Mouse (Mus musculus): ENCODE measurements around the gene Phf21a. TPM values are rescaled to one million over a fixed set of nuclear protein-coding genes. Genes with fewer than 3 reads are reported as not detected.

Gene Phf21a
- polyA plus RNA-seq, 1 experiment from 2014 or later, result 44.1 TPM

DNA sequence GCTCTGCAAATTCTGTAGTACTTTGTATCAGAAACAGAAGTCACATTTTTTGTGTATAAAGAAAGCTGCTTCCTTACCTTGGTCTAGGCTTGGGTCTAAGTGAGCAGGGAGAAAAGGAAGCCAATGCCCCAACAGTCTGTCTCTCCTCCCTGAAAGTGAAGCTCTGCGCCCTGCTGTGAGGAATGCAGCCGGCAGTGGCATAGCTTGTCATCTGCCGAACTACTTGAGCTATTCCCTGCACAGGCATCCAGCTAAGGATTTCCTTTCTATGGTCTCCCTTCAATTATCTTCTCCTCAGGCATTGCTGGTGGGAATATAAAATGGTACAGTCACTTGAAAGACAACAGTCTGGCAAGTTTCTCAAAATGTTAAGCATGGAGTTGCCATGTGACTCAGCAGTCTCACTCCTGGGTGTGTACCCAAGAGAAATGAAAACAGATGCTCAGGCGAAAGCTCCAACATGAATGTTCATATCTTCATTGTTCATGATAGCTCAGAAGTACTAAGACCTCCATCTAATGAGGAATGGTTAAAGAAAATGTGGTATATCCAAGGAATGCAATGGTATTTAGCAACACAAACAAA is 164.5 kb downstream of the Phf21a start:
- Histone ChIP-seq H3K27ac (no peak overlapping the region; the same call in 1 of the 2 replicates), H3K4me3 (replicated peaks) (no peak overlapping the region), H3K27me3 (no peaks in the 10 kb centered on the region), H3K9me3 (no peaks in the 10 kb centered on the region), H3K9ac (no peak overlapping the region), H3K36me3 (replicated peaks) (peaks cover 10% of the 10 kb centered on the region; the same call in 1 of the 2 replicates), H3K4me2 (no peak overlapping the region), H3K4me1 (no peaks in the 10 kb centered on the region)
- ATAC-seq (ENCODE audit: low FRiP score), result no peak
- WGBS, result 57% methylated on average over 4 of the region's 4 CpGs

- Histone ChIP-seq H3K36me3 (replicated peaks) (peaks cover 10% of the 10 kb centered on the region), H3K9me3 (no peaks in the 10 kb centered on the region), H3K27me3 (no peaks in the 10 kb centered on the region), H3K4me1 (no peaks in the 10 kb centered on the region), H3K4me3 (replicated peaks) (no peak overlapping the region), H3K4me2 (no peak overlapping the region), H3K27ac (no peak overlapping the region), H3K9ac (no peak overlapping the region)
- 90% methylated on average over 2 of the region's 2 CpGs for WGBS
- no peak for ATAC-seq (ENCODE audit: low FRiP score)
Measured at GRCm38 (mm10) chr2:92259924-92260323, 167.0 kb downstream of the Phf21a start.

DNA sequence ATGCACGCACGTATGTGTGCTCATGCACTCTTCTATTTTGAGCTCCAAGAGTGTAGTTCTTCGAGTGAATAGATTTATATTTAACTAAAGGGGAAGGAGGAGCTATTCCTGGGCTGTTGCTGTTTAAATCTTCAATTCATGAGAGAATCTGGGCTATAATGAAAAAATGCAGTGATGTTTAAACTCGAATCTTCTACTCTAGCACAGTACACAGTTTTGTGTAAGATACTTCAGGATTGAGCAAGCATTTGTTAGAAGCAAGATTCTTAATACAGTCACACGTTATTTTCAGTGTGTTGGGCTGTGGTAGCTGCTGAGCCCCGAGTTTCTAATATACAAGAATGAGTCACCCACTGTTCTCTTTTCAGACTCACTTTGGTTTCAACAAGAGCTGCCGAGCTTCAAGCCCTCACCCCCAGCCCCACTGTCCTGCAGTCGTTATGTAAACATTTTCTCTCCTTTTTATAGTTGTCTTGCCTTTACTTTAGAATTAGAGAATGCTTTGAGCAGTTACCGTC is 173.2 kb downstream of the Phf21a start:
- H3K27ac ChIP-seq, result no peak overlapping the region
- peaks cover 6% of the 10 kb centered on the region for H3K36me3 ChIP-seq (replicated peaks)
- no peaks in the 10 kb centered on the region for H3K27me3 ChIP-seq
- H3K4me2 ChIP-seq, result no peak overlapping the region
- no peak for ATAC-seq (ENCODE audit: low FRiP score)
- H3K9ac ChIP-seq, result no peak overlapping the region
- H3K4me1 ChIP-seq, result no peaks in the 10 kb centered on the region
- H3K9me3 ChIP-seq, result no peaks in the 10 kb centered on the region
- H3K4me3 ChIP-seq (replicated peaks), result no peak overlapping the region
- WGBS, result 75% methylated on average over 9 of the region's 9 CpGs

GRCm38 (mm10) chr2:92269227-92269626 is 176.3 kb downstream of the Phf21a start:
- H3K9me3 ChIP-seq, result no peaks in the 10 kb centered on the region
- H3K27ac ChIP-seq, result no peak overlapping the region
- no peak overlapping the region for H3K9ac ChIP-seq
- H3K27me3 ChIP-seq, result no peaks in the 10 kb centered on the region
- 92% methylated on average over 5 of the region's 5 CpGs for WGBS
- no peak overlapping the region for H3K4me2 ChIP-seq
- H3K4me3 ChIP-seq (replicated peaks), result no peak overlapping the region
- peaks cover 6% of the 10 kb centered on the region; the same call in 1 of the 2 replicates for H3K36me3 ChIP-seq (replicated peaks)
- peaks cover 6% of the 10 kb centered on the region; the same call in 1 of the 2 replicates for H3K4me1 ChIP-seq
- ATAC-seq (ENCODE audit: low FRiP score), result no peak

DNA sequence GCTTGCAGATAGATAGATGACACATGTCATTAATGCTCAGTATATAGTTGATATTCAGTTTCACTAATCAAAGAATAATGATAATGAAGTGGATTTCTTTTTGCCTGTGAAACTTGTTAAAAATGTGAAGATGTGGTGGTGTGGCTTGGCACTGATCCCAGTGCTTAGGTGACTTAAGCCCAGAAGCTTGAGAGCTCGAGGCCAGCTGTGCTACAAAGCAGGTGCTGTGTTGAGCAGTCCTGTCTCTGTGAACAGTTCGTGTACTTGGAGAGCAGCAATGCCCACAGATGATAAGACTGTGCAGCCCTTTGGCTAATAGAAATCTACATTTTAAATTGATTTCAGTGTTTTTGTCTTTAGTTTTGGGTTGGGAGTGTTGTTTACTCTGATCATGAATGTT is 179.6 kb downstream of the Phf21a start:
- ATAC-seq (ENCODE audit: low FRiP score), result no peak
- Histone ChIP-seq H3K27me3 (no peaks in the 10 kb centered on the region), H3K9ac (no peak overlapping the region), H3K4me1 (peaks cover 6% of the 10 kb centered on the region; the same call in 1 of the 2 replicates), H3K36me3 (replicated peaks) (0 out of 2 replicates have a peak, but pooled peaks cover 6% of the 10 kb centered on the region), H3K4me2 (no peak overlapping the region), H3K4me3 (replicated peaks) (no peak overlapping the region), H3K9me3 (no peaks in the 10 kb centered on the region), H3K27ac (no peak overlapping the region)
- WGBS, result 67% methylated on average over 2 of the region's 2 CpGs

- Histone ChIP-seq H3K9me3 (no peaks in the 10 kb centered on the region), H3K4me1 (peaks cover 6% of the 10 kb centered on the region; the same call in 1 of the 2 replicates), H3K36me3 (replicated peaks) (0 out of 2 replicates have a peak, but pooled peaks cover 6% of the 10 kb centered on the region), H3K27ac (peak overlapping the region; percentile 31; the same call in 1 of the 2 replicates), H3K4me2 (no peak overlapping the region), H3K27me3 (no peaks in the 10 kb centered on the region), H3K9ac (no peak overlapping the region), H3K4me3 (replicated peaks) (no peak overlapping the region)
- ATAC-seq (ENCODE audit: low FRiP score), result no peak
- WGBS, result 77% methylated on average over 6 of the region's 6 CpGs
Measured at GRCm38 (mm10) chr2:92273101-92273801, 180.3 kb downstream of the Phf21a start.

- Histone ChIP-seq H3K9ac (no peak overlapping the region), H3K4me1 (peaks cover 8% of the 10 kb centered on the region; the same call in 1 of the 2 replicates), H3K27me3 (no peaks in the 10 kb centered on the region), H3K27ac (no peak overlapping the region), H3K4me3 (replicated peaks) (no peak overlapping the region), H3K4me2 (no peak overlapping the region), H3K9me3 (no peaks in the 10 kb centered on the region), H3K36me3 (replicated peaks) (0 out of 2 replicates have a peak, but pooled peaks cover 6% of the 10 kb centered on the region)
- no peak for ATAC-seq (ENCODE audit: low FRiP score)
- WGBS, result 90% methylated on average over 4 of the region's 4 CpGs
Measured at GRCm38 (mm10) chr2:92273802-92274183, 180.9 kb downstream of the Phf21a start.

GRCm38 (mm10) chr2:92277787-92278186 is 184.9 kb downstream of the Phf21a start:
- no peak overlapping the region for H3K4me3 ChIP-seq (replicated peaks)
- no peaks in the 10 kb centered on the region for H3K9me3 ChIP-seq
- no peaks in the 10 kb centered on the region for H3K27me3 ChIP-seq
- H3K9ac ChIP-seq, result no peak overlapping the region
- H3K27ac ChIP-seq, result no peak overlapping the region
- H3K4me2 ChIP-seq, result no peak overlapping the region
- peaks cover 8% of the 10 kb centered on the region; the same call in 1 of the 2 replicates for H3K4me1 ChIP-seq
- 91% methylated on average over 3 of the region's 3 CpGs for WGBS
- ATAC-seq (ENCODE audit: low FRiP score), result no peak
- no peaks in the 10 kb centered on the region for H3K36me3 ChIP-seq (replicated peaks)

DNA sequence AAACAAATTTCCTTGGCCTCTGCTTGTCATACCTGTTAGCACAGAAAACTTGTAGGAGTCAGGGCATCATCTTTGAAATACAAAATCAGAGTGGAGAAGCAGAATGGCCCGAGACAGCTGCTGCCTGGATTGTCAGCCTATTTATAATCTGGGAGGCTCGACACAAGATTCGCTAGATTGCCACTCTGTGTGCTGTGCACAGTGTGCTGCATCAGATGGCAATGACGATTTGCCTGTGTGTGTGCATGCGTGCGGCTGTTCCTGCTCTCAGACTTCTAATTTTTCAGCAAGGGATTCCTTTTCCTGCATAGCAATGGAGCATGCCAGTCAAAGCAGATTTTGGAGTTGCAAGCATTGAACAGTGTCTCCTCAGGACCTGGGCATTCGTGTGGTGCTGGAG is 185.7 kb downstream of the Phf21a start:
- no peak overlapping the region for H3K27ac ChIP-seq
- no peak overlapping the region for H3K4me3 ChIP-seq (replicated peaks)
- H3K9me3 ChIP-seq, result no peaks in the 10 kb centered on the region
- no peak overlapping the region for H3K4me2 ChIP-seq
- ATAC-seq (ENCODE audit: low FRiP score), result no peak
- no peaks in the 10 kb centered on the region for H3K36me3 ChIP-seq (replicated peaks)
- H3K9ac ChIP-seq, result no peak overlapping the region
- 87% methylated on average over 7 of the region's 7 CpGs for WGBS
- 0 out of 2 replicates have a peak, but pooled peaks cover 3% of the 10 kb centered on the region for H3K4me1 ChIP-seq
- H3K27me3 ChIP-seq, result no peaks in the 10 kb centered on the region

GRCm38 (mm10) chr2:92279398-92279797 is 186.5 kb downstream of the Phf21a start:
- no peaks in the 10 kb centered on the region for H3K27me3 ChIP-seq
- no peaks in the 10 kb centered on the region for H3K9me3 ChIP-seq
- no peaks in the 10 kb centered on the region; the same call in 1 of the 2 replicates for H3K36me3 ChIP-seq (replicated peaks)
- 88% methylated on average over 6 of the region's 6 CpGs for WGBS
- H3K4me3 ChIP-seq (replicated peaks), result no peak overlapping the region
- H3K4me2 ChIP-seq, result no peak overlapping the region
- ATAC-seq (ENCODE audit: low FRiP score), result no peak
- no peak overlapping the region for H3K9ac ChIP-seq
- H3K27ac ChIP-seq, result no peak overlapping the region
- H3K4me1 ChIP-seq, result 0 out of 2 replicates have a peak, but pooled peaks cover 3% of the 10 kb centered on the region

GRCm38 (mm10) chr2:92285597-92285996 is 192.7 kb downstream of the Phf21a start:
- Histone ChIP-seq H3K4me1 (no peaks in the 10 kb centered on the region), H3K4me3 (replicated peaks) (no peak overlapping the region), H3K36me3 (replicated peaks) (no peaks in the 10 kb centered on the region; the same call in 1 of the 2 replicates), H3K4me2 (no peak overlapping the region), H3K27ac (no peak overlapping the region), H3K27me3 (no peaks in the 10 kb centered on the region), H3K9me3 (no peaks in the 10 kb centered on the region), H3K9ac (no peak overlapping the region)
- WGBS, result 72% methylated on average over 5 of the region's 5 CpGs
- ATAC-seq (ENCODE audit: low FRiP score), result no peak

- Histone ChIP-seq H3K36me3 (replicated peaks) (no peaks in the 10 kb centered on the region; the same call in 1 of the 2 replicates), H3K4me1 (no peaks in the 10 kb centered on the region; the same call in 1 of the 2 replicates), H3K9ac (no peak overlapping the region), H3K9me3 (no peaks in the 10 kb centered on the region), H3K27ac (no peak overlapping the region), H3K27me3 (no peaks in the 10 kb centered on the region), H3K4me2 (no peak overlapping the region), H3K4me3 (replicated peaks) (no peak overlapping the region)
- ATAC-seq (ENCODE audit: low FRiP score), result no peak
- 78% methylated on average over 3 of the region's 3 CpGs for WGBS
Measured at GRCm38 (mm10) chr2:92289335-92289734, 196.4 kb downstream of the Phf21a start.
